Mouse (Mus musculus): Measurements from ENCODE around the gene Fank1. TPM values are rescaled to one million over a fixed set of nuclear protein-coding genes. Genes with fewer than 3 reads are reported as not detected.

Fank1 gene
- polyA plus RNA-seq, 1 experiment from 2014 or later, result 0.32 TPM

- DNase-seq (ENCODE audit: low spot score), result peak; percentile 65
- Histone ChIP-seq H3K9ac (ENCODE audit: low read length) (peak overlapping the region; percentile 23), H3K36me3 (ENCODE audit: control insufficient read depth, insufficient read depth, low read length) (no peaks in the 10 kb centered on the region), H3K27ac (replicated peaks; ENCODE audit: low read depth, low read length) (no peak overlapping the region), H3K4me2 (ENCODE audit: low read depth, severe bottlenecking) (peak overlapping the region; percentile 35), H3K27me3 (ENCODE audit: control insufficient read depth, insufficient read depth, low read length) (no peaks in the 10 kb centered on the region), H3K9me3 (ENCODE audit: control insufficient read depth, low read length) (no peaks in the 10 kb centered on the region), H3K4me1 (ENCODE audit: control insufficient read depth, insufficient read depth, low read length) (0 out of 2 replicates have a peak, but pooled peaks cover 3% of the 10 kb centered on the region), H3K4me3 (ENCODE audit: low read depth, low read length) (no peak overlapping the region)
- peak; percentile 47; the same call in 1 of the 2 replicates for ATAC-seq (ENCODE audit: insufficient number of reproducible peaks, low FRiP score, low TSS enrichment, low read depth)
- 7% methylated on average over 27 of the region's 27 CpGs for WGBS
Measured at GRCm38 (mm10) chr7:133759611-133760353, 16.9 kb upstream of the Fank1 start.

- no peak overlapping the region for H3K4me3 ChIP-seq (ENCODE audit: low read depth, low read length)
- H3K4me2 ChIP-seq (ENCODE audit: low read depth, severe bottlenecking), result no peak overlapping the region
- 90% methylated on average over 6 of the region's 6 CpGs for WGBS
- no peaks in the 10 kb centered on the region for H3K27me3 ChIP-seq (ENCODE audit: control insufficient read depth, insufficient read depth, low read length)
- H3K9me3 ChIP-seq (ENCODE audit: control insufficient read depth, low read length), result no peaks in the 10 kb centered on the region
- no peak for ATAC-seq (ENCODE audit: insufficient number of reproducible peaks, low FRiP score, low TSS enrichment, low read depth)
- no peak overlapping the region for H3K9ac ChIP-seq (ENCODE audit: low read length)
- DNase-seq (ENCODE audit: low spot score), result no peak
- no peak overlapping the region for H3K27ac ChIP-seq (replicated peaks; ENCODE audit: low read depth, low read length)
- 0 out of 2 replicates have a peak, but pooled peaks cover 3% of the 10 kb centered on the region for H3K4me1 ChIP-seq (ENCODE audit: control insufficient read depth, insufficient read depth, low read length)
- H3K36me3 ChIP-seq (ENCODE audit: control insufficient read depth, insufficient read depth, low read length), result no peaks in the 10 kb centered on the region
Measured at GRCm38 (mm10) chr7:133762696-133763095, 14.0 kb upstream of the Fank1 start.

GRCm38 (mm10) chr7:133764425-133764824, 12.2 kb upstream of the Fank1 start:
- H3K4me3 ChIP-seq (ENCODE audit: low read depth, low read length), result no peak overlapping the region
- WGBS, result 85% methylated on average over 2 of the region's 2 CpGs
- DNase-seq (ENCODE audit: low spot score) (no peak), ATAC-seq (ENCODE audit: insufficient number of reproducible peaks, low FRiP score, low TSS enrichment, low read depth) (no peak)
- no peaks in the 10 kb centered on the region for H3K9me3 ChIP-seq (ENCODE audit: control insufficient read depth, low read length)
- H3K9ac ChIP-seq (ENCODE audit: low read length), result no peak overlapping the region
- H3K4me2 ChIP-seq (ENCODE audit: low read depth, severe bottlenecking), result no peak overlapping the region
- H3K27me3 ChIP-seq (ENCODE audit: control insufficient read depth, insufficient read depth, low read length), result no peaks in the 10 kb centered on the region
- H3K27ac ChIP-seq (replicated peaks; ENCODE audit: low read depth, low read length), result no peak overlapping the region
- H3K36me3 ChIP-seq (ENCODE audit: control insufficient read depth, insufficient read depth, low read length), result no peaks in the 10 kb centered on the region
- H3K4me1 ChIP-seq (ENCODE audit: control insufficient read depth, insufficient read depth, low read length), result 0 out of 2 replicates have a peak, but pooled peaks cover 3% of the 10 kb centered on the region

GRCm38 (mm10) chr7:133765240-133765848, 11.3 kb upstream of the Fank1 start:
- H3K27ac ChIP-seq (replicated peaks; ENCODE audit: low read depth, low read length), result no peak overlapping the region
- ATAC-seq (ENCODE audit: insufficient number of reproducible peaks, low FRiP score, low TSS enrichment, low read depth) (no peak), DNase-seq (ENCODE audit: low spot score) (no peak)
- H3K9me3 ChIP-seq (ENCODE audit: control insufficient read depth, low read length), result no peaks in the 10 kb centered on the region
- no peaks in the 10 kb centered on the region for H3K27me3 ChIP-seq (ENCODE audit: control insufficient read depth, insufficient read depth, low read length)
- no peak overlapping the region for H3K9ac ChIP-seq (ENCODE audit: low read length)
- H3K4me1 ChIP-seq (ENCODE audit: control insufficient read depth, insufficient read depth, low read length), result no peaks in the 10 kb centered on the region
- 79% methylated on average over 10 of the region's 10 CpGs for WGBS
- no peak overlapping the region for H3K4me2 ChIP-seq (ENCODE audit: low read depth, severe bottlenecking)
- no peaks in the 10 kb centered on the region for H3K36me3 ChIP-seq (ENCODE audit: control insufficient read depth, insufficient read depth, low read length)
- H3K4me3 ChIP-seq (ENCODE audit: low read depth, low read length), result no peak overlapping the region

GRCm38 (mm10) chr7:133765849-133766243, 10.8 kb upstream of the Fank1 start:
- H3K9ac ChIP-seq (ENCODE audit: low read length), result no peak overlapping the region
- no peak overlapping the region for H3K27ac ChIP-seq (replicated peaks; ENCODE audit: low read depth, low read length)
- H3K4me2 ChIP-seq (ENCODE audit: low read depth, severe bottlenecking), result no peak overlapping the region
- H3K4me1 ChIP-seq (ENCODE audit: control insufficient read depth, insufficient read depth, low read length), result no peaks in the 10 kb centered on the region
- WGBS, result 87% methylated on average over 13 of the region's 13 CpGs
- H3K4me3 ChIP-seq (ENCODE audit: low read depth, low read length), result no peak overlapping the region
- H3K9me3 ChIP-seq (ENCODE audit: control insufficient read depth, low read length), result no peaks in the 10 kb centered on the region
- H3K36me3 ChIP-seq (ENCODE audit: control insufficient read depth, insufficient read depth, low read length), result no peaks in the 10 kb centered on the region
- no peak for ATAC-seq (ENCODE audit: insufficient number of reproducible peaks, low FRiP score, low TSS enrichment, low read depth)
- no peaks in the 10 kb centered on the region for H3K27me3 ChIP-seq (ENCODE audit: control insufficient read depth, insufficient read depth, low read length)
- no peak for DNase-seq (ENCODE audit: low spot score)

GRCm38 (mm10) chr7:133768027-133768426, 8.6 kb upstream of the Fank1 start:
- no peak for ATAC-seq (ENCODE audit: insufficient number of reproducible peaks, low FRiP score, low TSS enrichment, low read depth)
- Histone ChIP-seq H3K27me3 (ENCODE audit: control insufficient read depth, insufficient read depth, low read length) (no peaks in the 10 kb centered on the region), H3K9ac (ENCODE audit: low read length) (no peak overlapping the region), H3K9me3 (ENCODE audit: control insufficient read depth, low read length) (no peaks in the 10 kb centered on the region), H3K27ac (replicated peaks; ENCODE audit: low read depth, low read length) (no peak overlapping the region), H3K4me3 (ENCODE audit: low read depth, low read length) (no peak overlapping the region), H3K4me1 (ENCODE audit: control insufficient read depth, insufficient read depth, low read length) (no peaks in the 10 kb centered on the region), H3K4me2 (ENCODE audit: low read depth, severe bottlenecking) (no peak overlapping the region), H3K36me3 (ENCODE audit: control insufficient read depth, insufficient read depth, low read length) (no peaks in the 10 kb centered on the region)
- 80% methylated on average over 4 of the region's 4 CpGs for WGBS
- DNase-seq (ENCODE audit: low spot score), result no peak

GRCm38 (mm10) chr7:133768517-133768916, 8.1 kb upstream of the Fank1 start:
- H3K27ac ChIP-seq (replicated peaks; ENCODE audit: low read depth, low read length), result no peak overlapping the region
- H3K4me1 ChIP-seq (ENCODE audit: control insufficient read depth, insufficient read depth, low read length), result no peaks in the 10 kb centered on the region
- H3K36me3 ChIP-seq (ENCODE audit: control insufficient read depth, insufficient read depth, low read length), result no peaks in the 10 kb centered on the region
- H3K9ac ChIP-seq (ENCODE audit: low read length), result no peak overlapping the region
- no peak overlapping the region for H3K4me3 ChIP-seq (ENCODE audit: low read depth, low read length)
- H3K4me2 ChIP-seq (ENCODE audit: low read depth, severe bottlenecking), result no peak overlapping the region
- ATAC-seq (ENCODE audit: insufficient number of reproducible peaks, low FRiP score, low TSS enrichment, low read depth), result no peak
- no peaks in the 10 kb centered on the region for H3K27me3 ChIP-seq (ENCODE audit: control insufficient read depth, insufficient read depth, low read length)
- DNase-seq (ENCODE audit: low spot score), result no peak
- H3K9me3 ChIP-seq (ENCODE audit: control insufficient read depth, low read length), result no peaks in the 10 kb centered on the region
- 60% methylated on average over 5 of the region's 5 CpGs for WGBS

GRCm38 (mm10) chr7:133775179-133775578, 1.5 kb upstream of the Fank1 start:
- no peak overlapping the region for H3K4me3 ChIP-seq (ENCODE audit: low read depth, low read length)
- no peaks in the 10 kb centered on the region for H3K9me3 ChIP-seq (ENCODE audit: control insufficient read depth, low read length)
- H3K9ac ChIP-seq (ENCODE audit: low read length), result no peak overlapping the region
- WGBS, result 72% methylated on average over 5 of the region's 5 CpGs
- DNase-seq (ENCODE audit: low spot score), result no peak
- peaks cover 4% of the 10 kb centered on the region; the same call in 1 of the 2 replicates for H3K4me1 ChIP-seq (ENCODE audit: control insufficient read depth, insufficient read depth, low read length)
- H3K27me3 ChIP-seq (ENCODE audit: control insufficient read depth, insufficient read depth, low read length), result 0 out of 2 replicates have a peak, but pooled peaks cover 3% of the 10 kb centered on the region
- ATAC-seq (ENCODE audit: insufficient number of reproducible peaks, low FRiP score, low TSS enrichment, low read depth), result no peak
- H3K4me2 ChIP-seq (ENCODE audit: low read depth, severe bottlenecking), result no peak overlapping the region
- H3K36me3 ChIP-seq (ENCODE audit: control insufficient read depth, insufficient read depth, low read length), result no peaks in the 10 kb centered on the region
- H3K27ac ChIP-seq (replicated peaks; ENCODE audit: low read depth, low read length), result no peak overlapping the region

All from limb, embryonic 11.5 days (tissue).